Mouse (Mus musculus) bone marrow, adult 2 months (tissue): Measurements from ENCODE around the gene Ppp1r2. TPM values are rescaled to one million over a fixed set of nuclear protein-coding genes. Genes with fewer than 3 reads are reported as not detected.
A peak's percentile ranks its signal among the peaks of the same experiment; 100 is the strongest.
"Not testable (repeated sequence)": the region's sequence is repeated elsewhere in the genome, so short reads cannot be mapped to it uniquely, and the experiment has no call there.

Experiments
- H3K27ac ChIP-seq: fragments of 200-500 bp; 2 replicates; pipeline ENCODE4 v1.5.1; 2012; ENCODE audit warnings: low read depth, mild to moderate bottlenecking, control low read depth, inconsistent platforms, low read length; ENCODE audit not compliant: control insufficient read depth, poor library complexity, insufficient read depth
- H3K4me1 ChIP-seq: fragments of 200-500 bp; 2 replicates; pipeline ENCODE4 v1.6.1; 2011; ENCODE audit warnings: low read length; ENCODE audit not compliant: control insufficient read depth, insufficient read depth
- H3K4me3 ChIP-seq: fragments of 200-500 bp; replicated peaks from 2 replicates; pipeline ENCODE3; 2011; ENCODE audit warnings: mild to moderate bottlenecking, low read depth, low read length, control low read depth; ENCODE audit not compliant: control insufficient read depth
- CTCF ChIP-seq: fragments of 200-500 bp; IDR thresholded peaks from 2 replicates; pipeline ENCODE4 v1.5.1; 2011; ENCODE audit warnings: low read length, control low read depth; ENCODE audit not compliant: control insufficient read depth, insufficient read depth
- POLR2A ChIP-seq: fragments of 200-500 bp; IDR thresholded peaks from 2 replicates; pipeline ENCODE4 v1.6.1; 2011; ENCODE audit warnings: low read depth, mild to moderate bottlenecking, control low read depth, low read length, borderline replicate concordance; ENCODE audit not compliant: control insufficient read depth
- WGBS: fragments of 180-500 bp; shearing (Covaris S2); methylation state at CpG from one replicate; pipeline ENCODE4 v1.1.7; 2018; 5-methylcytosine and 5-hydroxymethylcytosine counted together
- polyA plus RNA-seq: library from polyadenylated mRNA; stranded (reverse); fragments of >200 nt; gene quantifications from 2 replicates; pipeline ENCODE4 v1.2.4, GENCODE M21; 2011; ENCODE audit warnings: low replicate concordance; ENCODE audit not compliant: missing spikeins, insufficient read depth, insufficient read length

Gene Ppp1r2
- 7.2 and 14.8 TPM in 2 replicates for polyA plus RNA-seq

DNA sequence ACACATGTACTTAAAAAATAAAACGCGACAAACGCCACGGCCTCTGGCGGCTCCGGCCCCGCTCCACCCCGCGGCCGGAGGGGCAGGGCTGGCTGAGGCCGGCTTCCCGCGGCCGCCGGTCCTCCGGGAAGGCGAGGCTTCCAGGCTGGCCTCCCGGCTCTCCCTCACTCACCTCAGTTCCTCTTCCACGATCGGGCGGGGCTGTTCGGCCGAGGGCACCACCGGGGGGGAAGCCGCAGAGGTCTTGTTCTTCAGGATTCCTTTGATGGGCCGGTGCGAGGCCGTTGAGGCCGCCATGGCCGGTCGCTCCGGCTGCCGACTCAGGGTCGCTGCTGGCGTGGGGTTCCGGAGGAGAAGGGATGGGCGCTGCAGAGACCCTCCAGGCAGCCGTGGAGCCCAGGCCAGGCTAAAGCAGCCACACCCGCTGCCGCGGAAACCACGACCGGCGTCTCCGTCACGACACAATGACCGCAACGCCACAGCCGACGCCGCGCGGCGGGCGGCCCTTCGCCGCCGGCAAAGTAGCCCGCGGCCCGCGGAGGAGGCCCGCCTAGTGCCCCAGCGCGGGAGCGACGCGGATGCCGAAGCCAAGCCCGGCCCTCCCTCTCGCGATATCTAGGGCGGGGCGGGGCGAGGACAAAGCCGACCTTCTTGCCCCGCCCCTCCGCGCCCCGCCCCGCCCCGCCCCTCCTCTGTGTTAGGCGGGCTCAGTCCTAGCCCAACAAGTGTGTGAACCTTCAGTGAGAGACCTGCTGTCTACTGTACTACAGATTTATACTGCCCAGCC lies at the start of gene Ppp1r2:
TSS of gene Ppp1r2 (minus strand) at position 604 of the 787 bp plus-strand sequence.
- TF ChIP-seq CTCF: no peak
- peak; percentile 95; the same call in 1 of the 2 replicates for TF ChIP-seq POLR2A
- under 1% methylated on average over 83 of the region's 83 CpGs for WGBS
- no peaks in the 10 kb centered on the region; the same call in 1 of the 2 replicates for H3K4me1 ChIP-seq
- peak within 1 kb of the TSS; percentile 96 for H3K27ac ChIP-seq
- peak within 1 kb of the TSS; percentile 76 for H3K4me3 ChIP-seq

DNA sequence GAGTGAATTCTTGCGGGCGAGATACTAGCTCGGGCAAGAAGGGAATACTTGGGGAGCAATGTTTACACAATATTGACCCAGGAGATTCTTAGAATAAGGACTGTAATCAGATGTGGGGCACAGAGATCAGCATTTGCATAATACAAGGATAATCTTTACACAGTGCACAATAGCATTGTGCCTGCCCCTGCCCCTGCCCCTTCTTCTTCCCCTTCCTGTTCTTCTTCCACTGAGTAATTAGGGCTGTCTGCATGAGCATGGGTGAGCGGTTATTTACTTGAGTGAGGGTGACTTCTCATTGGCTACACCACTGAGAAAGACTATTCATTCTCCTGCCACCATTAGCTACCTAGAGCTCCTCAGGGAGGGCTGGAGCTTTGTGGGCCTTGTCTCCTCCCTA lies 46.4 kb upstream of the Ppp1r2 start:
- Histone ChIP-seq H3K4me1 (peaks cover 2% of the 10 kb centered on the region; the same call in 1 of the 2 replicates), H3K4me3 (no peak overlapping the region), H3K27ac (no peak overlapping the region)
- no peak for TF ChIP-seq POLR2A
- no peak for TF ChIP-seq CTCF
- 71% methylated on average over 4 of the region's 4 CpGs for WGBS

DNA sequence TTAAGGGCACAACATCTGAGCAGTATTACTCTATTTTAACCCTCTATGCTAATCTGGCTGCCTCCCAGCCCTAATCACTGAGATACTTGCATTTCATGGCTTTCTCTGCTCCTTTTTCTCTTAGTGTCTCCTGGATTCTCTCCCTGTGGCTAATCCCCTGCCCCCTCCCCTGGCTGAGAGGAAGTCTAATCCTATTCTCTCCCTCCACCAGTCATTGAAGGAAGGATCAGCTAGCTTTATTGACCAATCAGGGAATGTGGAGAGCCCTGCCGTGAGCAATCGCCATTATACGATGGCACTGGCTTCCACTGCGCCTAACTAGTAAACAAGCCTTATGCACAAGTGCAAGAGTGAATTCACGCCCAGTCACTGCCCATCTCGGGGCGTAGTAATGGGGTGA lies 45.9 kb upstream of the Ppp1r2 start:
- 86% methylated on average over 7 of the region's 7 CpGs for WGBS
- Histone ChIP-seq H3K4me1 (peaks cover 2% of the 10 kb centered on the region; the same call in 1 of the 2 replicates), H3K4me3 (no peak overlapping the region), H3K27ac (no peak overlapping the region)
- TF ChIP-seq POLR2A (no peak), CTCF (no peak)

DNA sequence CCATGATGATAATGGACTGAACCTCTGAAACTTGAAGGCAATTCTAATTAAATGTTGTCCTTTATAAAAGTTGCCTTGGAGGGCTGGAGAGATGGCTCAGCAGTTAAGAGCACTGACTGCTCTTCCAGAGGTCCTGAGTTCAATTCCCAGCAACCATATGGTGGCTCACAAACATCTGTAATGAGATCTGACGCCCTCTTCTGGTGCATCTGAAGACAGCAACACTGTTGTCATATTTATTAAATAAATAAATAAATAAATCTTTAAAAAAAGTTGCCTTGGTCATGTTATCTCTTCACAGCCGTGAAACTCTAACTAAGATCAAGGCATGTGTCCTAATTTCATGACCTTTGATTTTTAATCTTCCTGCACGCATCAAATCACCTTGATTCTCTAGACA lies 44.6 kb upstream of the Ppp1r2 start:
- H3K4me3 ChIP-seq: not testable (repeated sequence)

DNA sequence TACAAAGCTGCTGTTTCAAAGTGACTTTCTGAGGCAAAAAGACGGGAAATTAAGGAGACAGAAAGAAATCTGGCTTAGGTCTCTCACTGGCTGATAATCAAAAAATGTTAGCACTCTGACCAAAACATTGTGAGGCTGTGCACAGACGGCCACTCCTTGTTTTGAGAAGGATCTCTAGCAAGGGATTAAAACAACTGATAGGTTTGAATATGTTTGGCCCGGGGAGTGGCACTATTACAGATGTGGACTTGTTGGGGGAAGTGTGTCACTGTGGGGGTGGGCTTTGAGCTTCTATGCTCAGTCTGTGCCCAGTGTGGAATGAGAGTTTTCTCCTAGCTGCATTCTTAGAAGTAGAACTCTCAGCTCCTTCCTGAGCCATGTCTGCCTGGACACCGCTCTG lies 44.2 kb upstream of the Ppp1r2 start:
- Histone ChIP-seq H3K27ac (no peak overlapping the region), H3K4me3 (no peak overlapping the region), H3K4me1 (peaks cover 2% of the 10 kb centered on the region; the same call in 1 of the 2 replicates)
- WGBS: 78% methylated on average over 4 of the region's 4 CpGs
- TF ChIP-seq POLR2A (no peak), CTCF (no peak)

More for the DNA sequence above, 44.6 kb upstream of the Ppp1r2 start:
- not testable (repeated sequence) for H3K4me1 ChIP-seq, H3K27ac ChIP-seq
- 67% methylated on average over 3 of the region's 3 CpGs for WGBS

DNA sequence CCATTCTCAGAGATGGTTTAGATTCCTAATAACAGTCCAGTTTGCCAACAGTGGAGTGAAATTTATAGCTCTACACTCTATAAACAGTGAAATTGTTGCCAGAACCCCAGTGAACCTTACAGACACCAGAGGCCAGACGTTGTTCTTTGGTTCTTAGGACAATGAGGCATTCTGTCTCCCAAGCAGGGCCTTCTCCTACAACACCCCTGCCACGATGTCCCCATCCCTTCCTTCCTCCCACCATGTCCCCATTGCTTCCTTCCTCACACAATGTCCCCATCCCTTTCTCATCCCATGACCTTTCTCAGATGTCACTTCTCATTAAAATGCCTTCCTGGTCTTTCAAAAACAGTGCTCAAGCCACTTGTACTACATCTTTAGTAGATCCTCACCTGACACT lies 43.3 kb upstream of the Ppp1r2 start:
- Histone ChIP-seq H3K27ac (no peak overlapping the region), H3K4me3 (no peak overlapping the region), H3K4me1 (peaks cover 2% of the 10 kb centered on the region; the same call in 1 of the 2 replicates)
- TF ChIP-seq CTCF (no peak), POLR2A (no peak)
- WGBS: 28% methylated on average over 2 of the region's 2 CpGs

DNA sequence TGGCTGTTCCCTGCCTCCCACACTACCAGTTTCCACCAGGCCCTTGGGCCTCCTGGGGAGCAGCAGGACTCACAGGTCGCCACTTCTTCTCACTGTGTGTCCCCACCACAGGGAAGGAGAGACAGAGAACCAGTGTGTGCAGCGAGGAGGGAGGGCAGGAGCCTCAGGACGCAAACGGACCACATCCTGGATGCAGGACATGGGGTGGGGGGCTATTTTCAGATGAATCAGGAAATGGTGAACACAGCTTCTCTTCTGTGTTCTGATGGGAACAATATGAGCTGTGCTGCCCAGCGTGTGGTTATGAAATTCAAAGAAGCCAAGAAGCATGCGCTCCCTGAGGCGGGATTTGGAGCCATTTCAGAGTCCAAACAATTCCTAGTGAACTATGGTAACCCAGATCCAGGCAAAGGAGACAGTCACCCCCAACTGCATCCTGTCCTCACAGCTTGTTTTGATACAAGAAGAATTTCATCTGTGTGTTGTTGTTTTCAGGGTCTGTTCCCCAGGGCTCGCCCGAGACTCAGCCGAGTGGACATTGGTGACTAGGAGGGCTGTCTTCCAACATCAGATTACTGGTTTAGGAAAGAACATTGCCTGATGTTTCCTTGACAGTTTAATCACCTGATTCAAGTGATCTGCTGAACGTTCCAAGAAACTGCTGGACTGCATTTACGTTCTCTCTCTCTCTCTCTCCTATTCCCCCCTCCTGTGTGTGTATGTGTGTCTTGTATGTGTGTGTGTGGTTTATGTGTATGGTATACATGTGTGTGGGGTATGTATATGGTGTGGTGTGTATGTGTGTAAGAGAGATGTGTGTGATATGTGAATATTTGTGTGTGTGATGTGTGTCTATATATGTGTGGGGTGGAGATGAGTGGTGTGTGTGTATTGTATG lies 41.4 kb upstream of the Ppp1r2 start:
- not testable (repeated sequence) for H3K4me1 ChIP-seq, H3K4me3 ChIP-seq, H3K27ac ChIP-seq
- 37% methylated on average over 12 of the region's 12 CpGs for WGBS

DNA sequence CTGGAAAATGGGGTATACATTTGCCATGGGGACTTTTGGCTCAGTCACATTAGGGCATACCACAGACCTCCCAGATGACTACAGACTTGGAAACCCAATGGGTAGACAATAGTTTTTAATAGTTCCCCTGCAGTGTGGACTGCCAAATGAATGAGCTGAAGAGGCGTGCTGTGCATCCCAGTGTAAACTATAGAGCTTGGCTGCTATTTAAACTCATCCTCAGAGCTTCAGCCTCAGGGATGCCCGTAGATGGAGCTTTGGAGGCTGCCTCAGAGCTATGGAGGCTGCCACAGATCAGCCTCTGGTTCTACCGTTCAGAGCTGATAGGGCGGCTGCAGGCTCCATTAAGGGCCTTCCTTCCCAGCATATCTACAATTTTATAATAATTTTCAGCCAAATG lies 40.2 kb upstream of the Ppp1r2 start:
- 84% methylated on average over 4 of the region's 4 CpGs for WGBS
- no peak for TF ChIP-seq CTCF
- no peak for TF ChIP-seq POLR2A
- Histone ChIP-seq H3K4me1 (peaks cover 2% of the 10 kb centered on the region; the same call in 1 of the 2 replicates), H3K4me3 (no peak overlapping the region), H3K27ac (no peak overlapping the region)
